9 mouse cellular contexts compared by ENCODE assay signal in the genomic region with DNA sequence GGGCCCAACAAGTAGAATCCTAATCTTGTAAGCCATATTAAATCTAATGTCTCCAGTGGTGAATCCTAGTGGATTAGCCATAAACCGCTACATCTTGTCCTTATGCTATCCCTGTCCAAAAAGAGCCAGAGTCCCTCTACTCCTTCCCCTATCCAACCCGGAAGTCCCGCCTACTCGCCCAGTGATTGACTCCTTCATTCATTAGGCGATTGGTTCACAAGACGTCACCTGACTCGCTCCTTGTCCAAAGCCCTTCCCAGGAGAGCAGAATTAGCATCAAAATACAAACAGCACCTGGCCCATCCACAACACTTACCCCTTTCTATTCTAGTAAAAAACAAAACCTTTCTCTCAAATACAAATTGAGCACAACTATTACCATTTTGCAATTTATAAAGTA. TPM values are rescaled to one million over a fixed set of nuclear protein-coding genes. Genes with fewer than 3 reads are reported as not detected.
A peak's percentile ranks its signal among the peaks of the same experiment; 100 is the strongest.
DNase-seq lines count a peak whose midpoint lies in the region.
"Had no signal": no experiment of that assay in that cellular context is flagged by ENCODE, and none has a peak within 500 bp of the region (broad histone marks: within the 10 kb centered on the region; RNA-seq: fewer than 3 reads in every experiment).

No protein-coding gene starts in this region.

- peak; percentile 22 for DNase-seq in embryo, embryonic 10.5 days (ENCODE audit: low spot score)
- DNase-seq in embryo, embryonic 9.5 days (ENCODE audit: extremely low spot score): no peak
- DNase-seq in layer of hippocampus, adult 11-12 months (ENCODE audit: low spot score): peak; percentile 23
- DNase-seq in layer of hippocampus, postnatal 14 days (ENCODE audit: low spot score in 2 of 2): no peak
- peak; percentile 62 for DNase-seq in testis, postnatal 14 days (ENCODE audit: low spot score)
- no peak for DNase-seq in testis, postnatal 10 days (ENCODE audit: low spot score)
- DNase-seq in gastrocnemius, postnatal 4 days (ENCODE audit: low spot score in 2 of 2): no peak
- DNase-seq: cerebellum, adult 18-20 months; thymus, postnatal 36 days had no signal

RNA-seq across cellular contexts. Expression of a gene that starts 41.3 kb away (rescaled TPM):
- 1 to 10 TPM; 1.0 to 1.2 TPM for total RNA-seq in layer of hippocampus, postnatal 14 days (2021)
- 1 to 10 TPM; 4.9 to 5.2 TPM for total RNA-seq in gastrocnemius, postnatal 4 days (2021)

RNA-seq across cellular contexts. Expression of a gene that starts 59.8 kb away (rescaled TPM):
- 1 to 10 TPM; 5.2 to 5.7 TPM for total RNA-seq in layer of hippocampus, postnatal 14 days (2021)
- 1 to 10 TPM; 3.6 to 3.9 TPM for total RNA-seq in gastrocnemius, postnatal 4 days (2021)

Comparison
In these comparisons a context has a peak if more than half of its experiments do, and no peak if none do; other contexts are left out.
1. DNase-seq: peak in embryo, embryonic 10.5 days (single experiment), layer of hippocampus, adult 11-12 months (single experiment) and testis, postnatal 14 days (single experiment); none in embryo, embryonic 9.5 days (single experiment), layer of hippocampus, postnatal 14 days (0 of 2), testis, postnatal 10 days (single experiment) and gastrocnemius, postnatal 4 days (0 of 2).